Mouse (Mus musculus) erythroblast, embryonic 14.5 days (primary cell): Measurements from ENCODE around the gene Cela3a. TPM values are rescaled to one million over a fixed set of nuclear protein-coding genes. Genes with fewer than 3 reads are reported as not detected.
"Not testable (repeated sequence)": the region's sequence is repeated elsewhere in the genome, so short reads cannot be mapped to it uniquely, and the experiment has no call there.

Experiments used
- H3K27me3 ChIP-seq: 2 replicates; pipeline ENCODE4 v1.6.1; 2012; ENCODE audit warnings: inconsistent platforms; ENCODE audit not compliant: control insufficient read depth
- H3K36me3 ChIP-seq: 2 replicates; pipeline ENCODE4 v1.6.1; 2012; ENCODE audit warnings: mild to moderate bottlenecking, inconsistent platforms; ENCODE audit not compliant: control insufficient read depth
- H3K4me1 ChIP-seq: 2 replicates; pipeline ENCODE4 v1.6.1; 2012; ENCODE audit warnings: inconsistent platforms; ENCODE audit not compliant: control insufficient read depth
- H3K4me3 ChIP-seq: replicated peaks from 2 replicates; pipeline ENCODE3; 2012; ENCODE audit warnings: moderate library complexity, mild to moderate bottlenecking, inconsistent platforms
- H3K9me3 ChIP-seq: 2 replicates; pipeline ENCODE4 v1.6.1; 2012; ENCODE audit warnings: low read length, inconsistent platforms, mixed read lengths; ENCODE audit not compliant: control insufficient read depth
- GATA1 ChIP-seq: IDR thresholded peaks from 2 replicates; pipeline ENCODE4 v1.6.1; 2012; ENCODE audit warnings: low read length, inconsistent platforms, mixed read lengths
- TAL1 ChIP-seq: IDR thresholded peaks from 3 replicates; pipeline ENCODE4 v1.6.1; 2012; ENCODE audit warnings: low read length, inconsistent platforms, mixed read lengths
- polyA plus RNA-seq: library from polyadenylated mRNA; stranded (reverse); fragments of >175 nt; gene quantifications from 2 replicates; pipeline ENCODE4 v1.2.3, GENCODE M21; 2012

Cela3a gene
- polyA plus RNA-seq, 1 experiment: not detected

GRCm38 (mm10) chr4:137448641-137449040 lies 39.0 kb upstream of the Cela3a start:
- Histone ChIP-seq H3K27me3 (no peaks in the 10 kb centered on the region), H3K4me1 (peaks cover 49% of the 10 kb centered on the region), H3K4me3 (no peak overlapping the region), H3K9me3 (no peaks in the 10 kb centered on the region), H3K36me3 (no peaks in the 10 kb centered on the region)
- TF ChIP-seq TAL1: no peak
- TF ChIP-seq GATA1: no peak

GRCm38 (mm10) chr4:137448197-137448596 lies 38.6 kb upstream of the Cela3a start:
- Histone ChIP-seq H3K9me3 (no peaks in the 10 kb centered on the region), H3K4me3 (no peak overlapping the region), H3K36me3 (no peaks in the 10 kb centered on the region), H3K4me1 (peaks cover 47% of the 10 kb centered on the region), H3K27me3 (no peaks in the 10 kb centered on the region)
- TF ChIP-seq TAL1 (no peak), GATA1 (no peak)

DNA sequence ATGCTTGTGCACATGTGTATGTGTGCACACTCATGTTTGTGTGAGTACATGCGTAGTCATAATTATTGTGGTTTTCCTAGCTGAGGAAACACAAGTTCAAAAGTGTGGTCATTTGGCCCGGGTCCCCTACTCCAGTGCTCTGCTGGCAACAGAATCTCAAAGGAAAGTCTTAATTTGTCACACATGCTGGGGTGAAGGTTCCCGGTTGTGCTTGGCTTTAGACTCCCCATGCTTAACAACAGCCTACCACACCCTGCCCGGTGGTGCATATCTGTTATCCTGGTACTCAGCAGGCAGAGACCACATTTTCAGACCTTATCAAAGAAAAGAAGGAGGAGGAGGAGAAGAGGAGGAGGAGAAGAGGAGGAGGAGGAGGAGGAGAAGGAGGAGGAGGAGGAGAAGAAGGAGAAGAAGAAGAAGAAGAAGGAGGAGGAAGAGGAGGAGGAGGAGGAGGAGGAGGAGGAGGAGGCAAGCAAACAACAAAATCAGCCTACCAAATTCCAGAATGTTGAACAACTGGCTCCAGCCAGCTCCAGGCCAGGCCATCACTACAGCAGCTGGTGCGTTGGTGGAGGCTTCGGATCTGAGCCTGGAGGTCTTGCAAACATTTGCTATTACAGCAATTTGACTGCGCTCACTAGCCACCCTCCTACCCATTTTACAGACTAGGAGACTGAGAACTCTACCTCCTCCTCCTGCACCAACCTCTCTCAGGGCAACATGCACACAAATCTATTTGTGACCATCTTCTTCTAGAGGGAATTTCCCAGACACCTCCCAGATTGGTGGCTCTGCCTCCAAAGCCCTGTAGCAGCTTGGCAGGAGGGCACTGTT lies 38.0 kb upstream of the Cela3a start:
- no peak overlapping the region for H3K4me3 ChIP-seq
- H3K27me3 ChIP-seq: no peaks in the 10 kb centered on the region
- TF ChIP-seq GATA1 (no peak), TAL1 (no peak)
- no peaks in the 10 kb centered on the region for H3K9me3 ChIP-seq
- H3K36me3 ChIP-seq: no peaks in the 10 kb centered on the region
- H3K4me1 ChIP-seq: peaks cover 47% of the 10 kb centered on the region

GRCm38 (mm10) chr4:137445881-137446280 lies 36.3 kb upstream of the Cela3a start:
- Histone ChIP-seq H3K36me3 (no peaks in the 10 kb centered on the region), H3K27me3 (no peaks in the 10 kb centered on the region), H3K4me1 (peaks cover 47% of the 10 kb centered on the region), H3K4me3 (no peak overlapping the region), H3K9me3 (no peaks in the 10 kb centered on the region)
- TF ChIP-seq GATA1 (no peak), TAL1 (no peak)

DNA sequence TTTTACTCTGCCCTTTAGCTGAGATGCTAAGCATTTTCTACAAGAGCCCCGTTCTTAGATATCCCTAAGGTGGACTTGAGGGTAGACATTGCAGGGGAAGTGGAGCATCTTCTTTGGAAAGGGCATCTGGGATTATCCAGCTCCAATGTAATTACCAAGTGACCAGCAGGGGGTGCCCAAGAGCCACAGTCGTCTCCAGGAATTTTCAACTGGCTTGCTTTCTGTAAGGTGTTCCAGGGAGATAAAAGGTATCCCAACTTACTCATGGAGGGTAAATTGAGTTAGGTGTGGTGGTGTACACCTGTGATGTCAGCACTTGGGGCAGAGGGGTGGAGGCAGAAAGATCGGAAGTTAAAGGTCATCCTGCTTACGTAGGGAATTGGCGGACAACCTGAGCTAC lies 34.0 kb upstream of the Cela3a start:
- Histone ChIP-seq H3K4me3 (no peak overlapping the region), H3K36me3 (no peaks in the 10 kb centered on the region), H3K4me1 (peaks cover 44% of the 10 kb centered on the region), H3K9me3 (no peaks in the 10 kb centered on the region), H3K27me3 (no peaks in the 10 kb centered on the region)
- TF ChIP-seq GATA1: no peak
- 0 out of 3 replicates have a peak, but pooled peaks have one; percentile 21 for TF ChIP-seq TAL1

GRCm38 (mm10) chr4:137441332-137441731 lies 31.7 kb upstream of the Cela3a start:
- no peaks in the 10 kb centered on the region for H3K36me3 ChIP-seq
- no peaks in the 10 kb centered on the region for H3K27me3 ChIP-seq
- no peaks in the 10 kb centered on the region for H3K9me3 ChIP-seq
- H3K4me3 ChIP-seq: no peak overlapping the region
- TF ChIP-seq GATA1 (no peak), TAL1 (no peak)
- H3K4me1 ChIP-seq: peaks cover 38% of the 10 kb centered on the region

DNA sequence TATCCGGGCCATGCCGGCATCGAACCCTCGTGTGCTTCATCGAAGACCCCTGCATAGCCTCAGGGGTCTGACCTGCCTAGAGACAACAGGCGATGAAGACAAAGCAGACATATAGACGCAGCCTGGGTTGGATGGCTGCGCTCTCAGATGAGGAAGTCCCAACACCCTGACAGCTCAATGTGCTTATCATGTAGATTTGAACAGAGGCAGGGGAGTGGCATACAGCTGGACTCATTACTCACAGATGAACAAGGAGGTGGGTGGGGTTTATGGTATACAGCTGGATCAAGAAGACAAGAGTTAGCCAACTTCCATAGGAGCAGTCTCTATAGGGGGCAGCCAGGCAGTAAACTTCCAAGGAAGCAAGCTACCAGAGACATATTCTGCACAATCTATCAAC lies 29.3 kb upstream of the Cela3a start:
- TF ChIP-seq GATA1: no peak
- peak; percentile 67 for TF ChIP-seq TAL1
- peak overlapping the region; percentile 4 for H3K4me3 ChIP-seq
- peaks cover 30% of the 10 kb centered on the region for H3K4me1 ChIP-seq

GRCm38 (mm10) chr4:137436979-137437669 lies 27.5 kb upstream of the Cela3a start:
- no peak overlapping the region for H3K4me3 ChIP-seq
- no peaks in the 10 kb centered on the region for H3K36me3 ChIP-seq
- no peaks in the 10 kb centered on the region for H3K27me3 ChIP-seq
- H3K9me3 ChIP-seq: no peaks in the 10 kb centered on the region
- TF ChIP-seq TAL1 (no peak), GATA1 (no peak)
- H3K4me1 ChIP-seq: peaks cover 28% of the 10 kb centered on the region

More for the DNA sequence above, 29.3 kb upstream of the Cela3a start:
- Histone ChIP-seq H3K27me3 (no peaks in the 10 kb centered on the region), H3K36me3 (no peaks in the 10 kb centered on the region), H3K9me3 (no peaks in the 10 kb centered on the region)

GRCm38 (mm10) chr4:137432700-137433550 lies 23.3 kb upstream of the Cela3a start:
- not testable (repeated sequence) for H3K4me3 ChIP-seq, H3K9me3 ChIP-seq, H3K27me3 ChIP-seq, H3K36me3 ChIP-seq
- H3K4me1 ChIP-seq: peaks cover 11% of the 10 kb centered on the region
